Mouse (Mus musculus) stomach, embryonic 14.5 days (tissue): ENCODE measurements around the gene Srrt. TPM values are rescaled to one million over a fixed set of nuclear protein-coding genes. Genes with fewer than 3 reads are reported as not detected.

Experiments
- microRNA-seq: library from miRNA; unstranded; fragments of <30 nt; microRNA quantifications from one replicate; pipeline ENCODE4, GENCODE M21; 2016
- polyA plus RNA-seq: library from polyadenylated mRNA; unstranded; fragments of >200 nt; fragmentation: Nextera tagmentation; extraction: Ambion mirVana; gene quantifications from 2 replicates; pipeline ENCODE4 v1.2.1, GENCODE M21; 2014

Gene Srrt
- polyA plus RNA-seq, 1 experiment from 2014 or later: 111 TPM

Small RNA genes lying within 50 kb of the gene (microRNA-seq; reads per million reads assigned to microRNA genes)
- gene Mir7036: not detected
- not detected for gene Mir8116

Other genes starting within 250 kb of the Srrt start
- gene Serpine1, start 235.4 kb downstream of the Srrt start, polyA plus RNA-seq: 0.27 and 0.33 TPM in 2 replicates
- 10.9 and 12.0 TPM in 2 replicates for gene Trim56, start 191.5 kb downstream of the Srrt start, polyA plus RNA-seq
- not detected in 2 replicates for gene Muc3, start 158.4 kb downstream of the Srrt start, polyA plus RNA-seq
- 0.26 and 0.27 TPM in 2 replicates for gene Muc3a, start 95.3 kb downstream of the Srrt start, polyA plus RNA-seq
- gene Ache, start 20.2 kb downstream of the Srrt start, polyA plus RNA-seq: 11.9 and 12.1 TPM in 2 replicates
- gene Ufsp1, start 13.0 kb downstream of the Srrt start, polyA plus RNA-seq: 8.1 and 8.5 TPM in 2 replicates
- 75.3 and 76.2 TPM in 2 replicates for gene Trip6, start 6.7 kb upstream of the Srrt start, polyA plus RNA-seq
- 8.0 and 10.1 TPM in 2 replicates for gene Slc12a9, start 25.9 kb upstream of the Srrt start, polyA plus RNA-seq
- 42.0 and 44.6 TPM in 2 replicates for gene Ephb4, start 42.4 kb upstream of the Srrt start, polyA plus RNA-seq
- gene Zan, start 169.4 kb upstream of the Srrt start, polyA plus RNA-seq: 1.1 and 1.5 TPM in 2 replicates
- 51.7 and 56.2 TPM in 2 replicates for gene Pop7, start 194.8 kb upstream of the Srrt start, polyA plus RNA-seq
- 16.0 and 16.3 TPM in 2 replicates for gene Gigyf1, start 210.9 kb upstream of the Srrt start, polyA plus RNA-seq
- 0.38 TPM in 1 of 2 replicates, not detected in the other for gene Epo, start 225.6 kb upstream of the Srrt start, polyA plus RNA-seq
- 404 and 443 TPM in 2 replicates for gene Gnb2, start 225.8 kb upstream of the Srrt start, polyA plus RNA-seq
- gene Actl6b, start 245.8 kb upstream of the Srrt start, polyA plus RNA-seq: 6.7 and 7.3 TPM in 2 replicates